Mouse (Mus musculus): Measurements from ENCODE around the gene Map3k3. TPM values are rescaled to one million over a fixed set of nuclear protein-coding genes. Genes with fewer than 3 reads are reported as not detected.
"Not testable (repeated sequence)": the region's sequence is repeated elsewhere in the genome, so short reads cannot be mapped to it uniquely, and the experiment has no call there.

Map3k3 gene
- polyA plus RNA-seq, 1 experiment from 2014 or later, result 9.0 TPM

- DNase-seq (ENCODE audit: low spot score) (no peak), ATAC-seq (no peak)
- WGBS, result 98% methylated on average over 5 of the region's 5 CpGs
- Histone ChIP-seq H3K27me3 (replicated peaks; ENCODE audit: control insufficient read depth, insufficient read depth, low read length) (no peaks in the 10 kb centered on the region), H3K4me3 (ENCODE audit: low read depth, low read length) (no peak overlapping the region), H3K4me1 (ENCODE audit: control insufficient read depth, insufficient read depth, low read length) (no peaks in the 10 kb centered on the region), H3K4me2 (ENCODE audit: low read length) (no peak overlapping the region), H3K9ac (ENCODE audit: low read length) (no peak overlapping the region), H3K9me3 (replicated peaks; ENCODE audit: control insufficient read depth, low read length) (no peaks in the 10 kb centered on the region), H3K27ac (ENCODE audit: low read depth, low read length) (no peak overlapping the region), H3K36me3 (ENCODE audit: control insufficient read depth, insufficient read depth, low read length) (peaks cover 52% of the 10 kb centered on the region)
These were observed 37.8 kb downstream of the Map3k3 start for GRCm38 (mm10) chr11:106122221-106122620.

- Histone ChIP-seq H3K4me1 (ENCODE audit: control insufficient read depth, insufficient read depth, low read length) (no peaks in the 10 kb centered on the region), H3K9ac (ENCODE audit: low read length) (no peak overlapping the region), H3K27me3 (replicated peaks; ENCODE audit: control insufficient read depth, insufficient read depth, low read length) (no peaks in the 10 kb centered on the region), H3K4me3 (ENCODE audit: low read depth, low read length) (no peak overlapping the region), H3K4me2 (ENCODE audit: low read length) (no peak overlapping the region), H3K27ac (ENCODE audit: low read depth, low read length) (no peak overlapping the region), H3K36me3 (ENCODE audit: control insufficient read depth, insufficient read depth, low read length) (peaks cover 48% of the 10 kb centered on the region), H3K9me3 (replicated peaks; ENCODE audit: control insufficient read depth, low read length) (no peaks in the 10 kb centered on the region)
- DNase-seq (ENCODE audit: low spot score) (no peak), ATAC-seq (no peak)
- 92% methylated on average over 3 of the region's 3 CpGs for WGBS
These were observed 38.3 kb downstream of the Map3k3 start for GRCm38 (mm10) chr11:106122736-106123135.

GRCm38 (mm10) chr11:106124784-106125183 lies 40.4 kb downstream of the Map3k3 start:
- Histone ChIP-seq H3K4me3 (ENCODE audit: low read depth, low read length) (no peak overlapping the region), H3K4me1 (ENCODE audit: control insufficient read depth, insufficient read depth, low read length) (no peaks in the 10 kb centered on the region), H3K36me3 (ENCODE audit: control insufficient read depth, insufficient read depth, low read length) (peaks cover 44% of the 10 kb centered on the region), H3K9ac (ENCODE audit: low read length) (no peak overlapping the region), H3K9me3 (replicated peaks; ENCODE audit: control insufficient read depth, low read length) (no peaks in the 10 kb centered on the region), H3K27me3 (replicated peaks; ENCODE audit: control insufficient read depth, insufficient read depth, low read length) (no peaks in the 10 kb centered on the region), H3K4me2 (ENCODE audit: low read length) (no peak overlapping the region), H3K27ac (ENCODE audit: low read depth, low read length) (no peak overlapping the region)
- ATAC-seq, result no peak
- WGBS, result 83% methylated on average over 4 of the region's 4 CpGs
- DNase-seq (ENCODE audit: low spot score), result no peak

GRCm38 (mm10) chr11:106125827-106126226 lies 41.4 kb downstream of the Map3k3 start:
- Histone ChIP-seq H3K4me3 (ENCODE audit: low read depth, low read length) (no peak overlapping the region), H3K4me1 (ENCODE audit: control insufficient read depth, insufficient read depth, low read length) (no peaks in the 10 kb centered on the region), H3K36me3 (ENCODE audit: control insufficient read depth, insufficient read depth, low read length) (peaks cover 43% of the 10 kb centered on the region), H3K27ac (ENCODE audit: low read depth, low read length) (no peak overlapping the region), H3K9ac (ENCODE audit: low read length) (no peak overlapping the region), H3K9me3 (replicated peaks; ENCODE audit: control insufficient read depth, low read length) (no peaks in the 10 kb centered on the region), H3K4me2 (ENCODE audit: low read length) (no peak overlapping the region), H3K27me3 (replicated peaks; ENCODE audit: control insufficient read depth, insufficient read depth, low read length) (no peaks in the 10 kb centered on the region)
- ATAC-seq (no peak), DNase-seq (ENCODE audit: low spot score) (no peak)
- WGBS, result 71% methylated on average over 1 of the region's 1 CpGs

GRCm38 (mm10) chr11:106126727-106127373 lies 42.4 kb downstream of the Map3k3 start:
- not testable (repeated sequence) for H3K4me1 ChIP-seq (ENCODE audit: control insufficient read depth, insufficient read depth, low read length); H3K4me3 ChIP-seq (ENCODE audit: low read depth, low read length); H3K9me3 ChIP-seq (replicated peaks; ENCODE audit: control insufficient read depth, low read length); H3K27me3 ChIP-seq (replicated peaks; ENCODE audit: control insufficient read depth, insufficient read depth, low read length); H3K9ac ChIP-seq (ENCODE audit: low read length); ATAC-seq; H3K4me2 ChIP-seq (ENCODE audit: low read length); H3K27ac ChIP-seq (ENCODE audit: low read depth, low read length); DNase-seq (ENCODE audit: low spot score)
- 95% methylated on average over 4 of the region's 6 CpGs for WGBS
- H3K36me3 ChIP-seq (ENCODE audit: control insufficient read depth, insufficient read depth, low read length), result peaks cover 37% of the 10 kb centered on the region

GRCm38 (mm10) chr11:106129477-106129876 lies 45.1 kb downstream of the Map3k3 start:
- Histone ChIP-seq H3K4me2 (ENCODE audit: low read length) (no peak overlapping the region), H3K4me3 (ENCODE audit: low read depth, low read length) (no peak overlapping the region), H3K9ac (ENCODE audit: low read length) (no peak overlapping the region), H3K36me3 (ENCODE audit: control insufficient read depth, insufficient read depth, low read length) (peaks cover 27% of the 10 kb centered on the region), H3K4me1 (ENCODE audit: control insufficient read depth, insufficient read depth, low read length) (no peaks in the 10 kb centered on the region), H3K9me3 (replicated peaks; ENCODE audit: control insufficient read depth, low read length) (no peaks in the 10 kb centered on the region), H3K27ac (ENCODE audit: low read depth, low read length) (no peak overlapping the region), H3K27me3 (replicated peaks; ENCODE audit: control insufficient read depth, insufficient read depth, low read length) (no peaks in the 10 kb centered on the region)
- DNase-seq (ENCODE audit: low spot score), result no peak
- ATAC-seq, result no peak
- 92% methylated on average over 1 of the region's 1 CpGs for WGBS

DNA sequence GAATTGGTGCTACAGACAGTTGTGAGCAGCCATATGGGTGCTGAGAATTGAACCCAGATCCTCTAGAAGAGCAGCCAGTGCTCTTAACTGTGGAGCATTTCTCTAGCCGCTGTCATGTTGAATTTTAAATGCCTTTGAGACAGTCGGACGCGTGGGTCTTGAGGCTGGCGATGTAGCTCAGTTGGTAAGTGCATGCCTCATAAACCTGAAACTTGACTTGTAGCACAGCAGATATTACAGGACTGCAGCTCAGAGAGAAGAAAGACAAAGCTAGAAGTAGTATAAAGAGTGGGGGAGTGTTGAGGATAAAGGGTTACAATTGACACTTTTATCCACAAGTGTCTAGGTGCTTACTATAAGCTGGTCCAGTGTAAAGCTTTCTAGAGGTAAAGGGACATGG lies 48.1 kb downstream of the Map3k3 start:
- H3K36me3 ChIP-seq (ENCODE audit: control insufficient read depth, insufficient read depth, low read length), result peaks cover 29% of the 10 kb centered on the region
- no peak overlapping the region for H3K4me2 ChIP-seq (ENCODE audit: low read length)
- H3K9ac ChIP-seq (ENCODE audit: low read length), result no peak overlapping the region
- H3K27ac ChIP-seq (ENCODE audit: low read depth, low read length), result no peak overlapping the region
- no peaks in the 10 kb centered on the region for H3K4me1 ChIP-seq (ENCODE audit: control insufficient read depth, insufficient read depth, low read length)
- H3K27me3 ChIP-seq (replicated peaks; ENCODE audit: control insufficient read depth, insufficient read depth, low read length), result no peaks in the 10 kb centered on the region
- no peaks in the 10 kb centered on the region for H3K9me3 ChIP-seq (replicated peaks; ENCODE audit: control insufficient read depth, low read length)
- ATAC-seq (no peak), DNase-seq (ENCODE audit: low spot score) (no peak)
- no peak overlapping the region for H3K4me3 ChIP-seq (ENCODE audit: low read depth, low read length)
- WGBS, result 92% methylated on average over 5 of the region's 5 CpGs

DNA sequence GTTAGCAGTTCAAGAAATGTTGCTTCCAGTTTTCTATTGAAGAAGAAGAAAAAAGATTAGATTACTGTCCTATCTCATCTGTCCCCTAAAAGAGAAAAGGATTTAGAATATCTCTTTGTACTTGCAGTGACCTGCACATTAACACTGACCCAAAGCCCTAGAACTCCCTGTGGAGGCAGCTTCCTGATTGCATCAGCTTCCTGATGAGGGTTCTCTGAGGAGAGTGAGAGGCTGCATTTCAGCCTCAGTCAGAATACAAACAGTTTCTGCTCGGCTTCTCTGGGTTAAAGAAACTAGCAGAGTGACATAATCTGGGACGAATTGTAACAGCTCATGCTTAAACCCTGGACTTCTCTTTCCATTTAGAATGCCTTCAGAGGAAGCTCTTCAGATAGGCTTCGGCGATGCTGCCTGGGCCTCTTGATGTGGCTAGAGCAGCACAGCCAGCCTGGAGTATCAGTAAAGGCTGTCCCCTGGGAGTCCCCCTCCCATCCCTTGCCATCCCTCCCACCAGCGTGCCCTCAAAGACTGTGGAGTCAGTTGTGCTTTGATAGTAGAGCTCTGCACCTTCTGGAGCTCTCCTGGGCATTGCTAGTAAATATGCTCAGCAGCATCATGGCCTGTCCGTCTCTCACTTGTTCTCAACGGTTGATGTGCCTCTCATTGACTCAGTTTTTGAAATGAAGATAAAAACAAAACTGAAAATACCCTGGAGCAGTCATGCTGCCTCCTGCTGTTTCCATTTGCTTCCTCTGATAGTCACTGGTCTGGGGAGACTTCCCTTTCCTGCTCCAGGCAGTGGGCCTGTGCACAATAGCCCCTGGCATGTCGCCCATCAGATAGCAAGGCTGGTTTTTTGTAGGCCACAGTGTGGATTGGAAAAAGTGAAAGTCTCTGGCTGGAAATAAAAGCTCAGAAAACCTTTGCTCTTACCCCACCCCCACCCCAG lies 50.4 kb downstream of the Map3k3 start:
- Histone ChIP-seq H3K27ac (ENCODE audit: low read depth, low read length) (peak overlapping the region; percentile 79), H3K4me2 (ENCODE audit: low read length) (no peak overlapping the region), H3K9ac (ENCODE audit: low read length) (peak overlapping the region; percentile 29; the same call in 1 of the 2 replicates), H3K9me3 (replicated peaks; ENCODE audit: control insufficient read depth, low read length) (no peaks in the 10 kb centered on the region), H3K4me3 (ENCODE audit: low read depth, low read length) (no peak overlapping the region), H3K27me3 (replicated peaks; ENCODE audit: control insufficient read depth, insufficient read depth, low read length) (no peaks in the 10 kb centered on the region), H3K4me1 (ENCODE audit: control insufficient read depth, insufficient read depth, low read length) (no peaks in the 10 kb centered on the region), H3K36me3 (ENCODE audit: control insufficient read depth, insufficient read depth, low read length) (peaks cover 17% of the 10 kb centered on the region; the same call in 1 of the 2 replicates)
- ATAC-seq (no peak), DNase-seq (ENCODE audit: low spot score) (peak; percentile 59)
- 47% methylated on average over 8 of the region's 8 CpGs for WGBS

DNA sequence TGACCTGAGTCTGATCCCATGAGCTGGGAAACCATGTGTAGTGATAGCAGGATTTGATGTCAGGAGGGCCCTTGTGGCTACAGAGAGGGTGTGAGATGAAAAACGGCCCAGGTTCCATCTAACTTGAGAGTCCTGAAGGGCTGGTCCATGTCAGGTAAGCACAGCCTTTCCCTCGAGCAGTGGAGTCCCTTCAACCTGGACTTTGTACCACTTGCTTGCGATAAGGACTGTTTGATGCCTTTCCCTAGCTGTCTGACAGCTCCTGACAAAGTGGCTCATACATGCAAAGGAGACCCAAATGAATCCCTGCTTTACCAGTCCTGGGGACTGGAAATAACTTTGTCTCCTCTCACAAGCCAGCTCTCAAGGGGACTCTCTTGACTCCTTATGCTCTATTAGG lies 66.8 kb downstream of the Map3k3 start:
- Histone ChIP-seq H3K27me3 (replicated peaks; ENCODE audit: control insufficient read depth, insufficient read depth, low read length) (no peaks in the 10 kb centered on the region), H3K4me3 (ENCODE audit: low read depth, low read length) (no peak overlapping the region), H3K27ac (ENCODE audit: low read depth, low read length) (no peak overlapping the region), H3K4me1 (ENCODE audit: control insufficient read depth, insufficient read depth, low read length) (no peaks in the 10 kb centered on the region), H3K9ac (ENCODE audit: low read length) (no peak overlapping the region), H3K4me2 (ENCODE audit: low read length) (no peak overlapping the region), H3K36me3 (ENCODE audit: control insufficient read depth, insufficient read depth, low read length) (peaks cover 84% of the 10 kb centered on the region), H3K9me3 (replicated peaks; ENCODE audit: control insufficient read depth, low read length) (no peaks in the 10 kb centered on the region)
- DNase-seq (ENCODE audit: low spot score), result no peak
- no peak for ATAC-seq
- 95% methylated on average over 3 of the region's 3 CpGs for WGBS
